Mouse (Mus musculus): ENCODE data around the gene P2ry10b.

P2ry10b gene

GRCm38 (mm10) chrX:107148681-107149080, at the start of gene P2ry10b:
P2ry10b (plus strand) TSS chrX:107148927.
- DNase-seq: no peak

- no peak for DNase-seq
Observed at GRCm38 (mm10) chrX:107116333-107116732, 32.4 kb upstream of the P2ry10b start.

GRCm38 (mm10) chrX:107116987-107117386, 31.7 kb upstream of the P2ry10b start:
- DNase-seq: no peak

GRCm38 (mm10) chrX:107143184-107143583, 5.5 kb upstream of the P2ry10b start:
- no peak for DNase-seq

GRCm38 (mm10) chrX:107143930-107144329, 4.8 kb upstream of the P2ry10b start:
- DNase-seq: no peak

- no peak for DNase-seq
Observed at GRCm38 (mm10) chrX:107149391-107149993, 765 bp downstream of the P2ry10b start.

- DNase-seq: no peak
Observed at GRCm38 (mm10) chrX:107150027-107150426, 1.3 kb downstream of the P2ry10b start.

- DNase-seq: peak in 1 of 2 experiments; percentile 18
Observed at GRCm38 (mm10) chrX:107150752-107151515, 2.2 kb downstream of the P2ry10b start.

- no peak for DNase-seq
Observed at GRCm38 (mm10) chrX:107156021-107156420, 7.3 kb downstream of the P2ry10b start.

GRCm38 (mm10) chrX:107160496-107160895, 11.8 kb downstream of the P2ry10b start:
- DNase-seq: no peak

- no peak for DNase-seq
Observed at GRCm38 (mm10) chrX:107168281-107168680, 19.6 kb downstream of the P2ry10b start.

GRCm38 (mm10) chrX:107169128-107169527, 20.4 kb downstream of the P2ry10b start:
- DNase-seq: no peak

- no peak for DNase-seq
Observed at GRCm38 (mm10) chrX:107178742-107179141, 30.0 kb downstream of the P2ry10b start.

- no peak for DNase-seq
Observed at GRCm38 (mm10) chrX:107217577-107218090, 68.9 kb downstream of the P2ry10b start.
